Mouse (Mus musculus): ENCODE results near the gene Mettl8. TPM values are rescaled to one million over a fixed set of nuclear protein-coding genes. Genes with fewer than 3 reads are reported as not detected.

The Mettl8 gene
- total RNA-seq, 1 experiment from 2014 or later = 14.1 TPM

DNA sequence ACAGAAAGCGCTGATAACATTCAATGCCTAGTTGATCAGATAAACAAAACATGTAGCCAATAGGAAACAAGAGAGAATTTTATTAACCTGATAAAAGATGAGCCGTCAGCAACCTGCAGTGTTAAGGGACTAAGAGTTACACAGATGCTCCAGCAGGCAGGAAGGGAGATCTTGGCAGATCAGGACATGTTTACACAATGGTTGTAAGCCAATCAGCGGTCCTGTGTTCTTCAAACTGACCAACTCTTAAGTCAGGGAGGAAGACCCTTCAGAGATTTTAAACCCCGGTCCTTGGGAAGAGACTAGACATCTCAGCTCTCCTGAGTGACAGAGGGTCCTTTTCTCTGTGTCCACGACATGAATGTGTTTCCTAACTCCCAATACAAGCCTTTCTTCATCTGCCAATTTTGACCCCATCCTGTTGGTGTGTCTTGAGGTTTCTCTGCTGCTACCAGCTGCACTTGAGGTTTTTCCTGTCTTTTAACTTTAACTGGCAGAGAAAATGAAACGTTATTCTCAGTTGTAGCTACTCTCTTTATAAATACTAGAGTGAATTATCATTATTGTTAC is 8.5 kb downstream of the Mettl8 start:
- peak; percentile 7 to 32; a peak in 1 of 4 replicates for ATAC-seq (replicated peaks in 1 of 2; ENCODE audit: insufficient read depth in 1 of 2, low FRiP score in 2 of 2, low TSS enrichment in 1 of 2, low read depth in 1 of 2, poor library complexity in 2 of 2, severe bottlenecking in 2 of 2)

DNA sequence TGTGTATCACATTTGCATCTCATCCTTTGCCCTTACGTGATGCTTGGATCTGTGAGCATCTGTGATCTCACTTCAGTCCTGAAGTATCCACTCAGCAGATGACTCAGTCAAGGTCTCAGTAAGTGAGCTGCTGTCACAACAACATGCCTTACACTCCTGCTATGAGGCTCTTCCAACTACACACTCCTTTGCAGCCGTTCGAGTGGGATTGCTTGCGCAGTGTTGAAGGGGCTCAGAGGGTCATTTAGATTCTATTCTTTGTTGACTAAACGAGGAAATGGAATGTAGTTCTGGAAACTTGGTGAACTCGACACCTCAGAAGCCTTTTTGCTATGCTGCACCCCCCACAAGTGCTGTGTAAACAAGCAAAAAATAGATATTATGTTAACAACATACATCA is 9.2 kb downstream of the Mettl8 start:
- no peak for ATAC-seq (replicated peaks in 1 of 2; ENCODE audit: insufficient read depth in 1 of 2, low FRiP score in 2 of 2, low TSS enrichment in 1 of 2, low read depth in 1 of 2, poor library complexity in 2 of 2, severe bottlenecking in 2 of 2)

DNA sequence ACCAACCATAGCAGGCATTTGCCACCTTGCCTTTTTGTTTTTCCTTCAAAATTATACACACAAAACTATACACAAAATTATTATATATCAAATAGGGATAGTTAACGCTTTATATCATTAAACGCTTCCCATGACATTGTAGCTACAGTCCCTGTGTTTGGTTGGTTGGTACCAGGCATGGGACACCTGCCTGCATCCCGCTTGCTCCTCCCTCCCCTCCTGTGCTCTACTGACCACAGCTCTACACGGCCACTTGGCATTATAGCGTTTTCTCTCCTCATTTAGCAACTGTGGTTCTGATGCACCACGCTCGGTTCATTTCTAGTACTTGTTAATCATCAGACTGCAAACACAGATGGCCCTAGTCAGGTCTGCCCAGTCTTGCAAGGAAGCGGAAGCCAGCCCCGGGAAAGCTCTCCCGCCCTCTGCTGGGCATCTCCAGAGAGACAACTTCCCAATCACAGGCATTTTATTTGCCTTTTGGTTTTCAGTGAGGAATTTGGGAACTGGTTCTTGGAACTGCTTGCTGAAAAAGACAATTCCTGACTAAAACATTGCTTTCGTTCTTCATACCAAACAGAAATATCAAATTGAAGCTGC is 15.8 kb downstream of the Mettl8 start:
- ATAC-seq (replicated peaks in 1 of 2; ENCODE audit: insufficient read depth in 1 of 2, low FRiP score in 2 of 2, low TSS enrichment in 1 of 2, low read depth in 1 of 2, poor library complexity in 2 of 2, severe bottlenecking in 2 of 2) = peak; percentile 64 to 73

DNA sequence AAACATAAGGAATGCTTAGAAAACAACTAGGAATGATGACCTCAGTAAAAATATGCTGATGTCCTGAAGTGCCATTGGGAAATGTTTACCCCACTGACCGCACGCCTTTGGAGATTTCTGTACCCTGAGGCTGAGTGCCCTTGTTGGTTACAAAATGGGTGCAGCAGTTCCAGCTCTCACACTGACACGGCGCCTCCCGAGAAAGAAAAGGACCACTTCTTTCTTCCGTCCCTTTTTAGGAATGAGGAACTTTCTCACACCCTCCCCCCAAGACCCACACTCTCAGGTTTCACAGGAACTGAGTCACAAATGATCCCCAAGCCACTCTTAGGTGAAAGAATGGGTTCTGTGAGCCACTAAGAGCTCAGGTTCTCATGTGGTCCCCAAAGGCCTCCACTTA is 17.9 kb downstream of the Mettl8 start:
- peak in 1 of 2 experiments; percentile 39; a peak in 1 of 4 replicates for ATAC-seq (replicated peaks in 1 of 2; ENCODE audit: insufficient read depth in 1 of 2, low FRiP score in 2 of 2, low TSS enrichment in 1 of 2, low read depth in 1 of 2, poor library complexity in 2 of 2, severe bottlenecking in 2 of 2)

DNA sequence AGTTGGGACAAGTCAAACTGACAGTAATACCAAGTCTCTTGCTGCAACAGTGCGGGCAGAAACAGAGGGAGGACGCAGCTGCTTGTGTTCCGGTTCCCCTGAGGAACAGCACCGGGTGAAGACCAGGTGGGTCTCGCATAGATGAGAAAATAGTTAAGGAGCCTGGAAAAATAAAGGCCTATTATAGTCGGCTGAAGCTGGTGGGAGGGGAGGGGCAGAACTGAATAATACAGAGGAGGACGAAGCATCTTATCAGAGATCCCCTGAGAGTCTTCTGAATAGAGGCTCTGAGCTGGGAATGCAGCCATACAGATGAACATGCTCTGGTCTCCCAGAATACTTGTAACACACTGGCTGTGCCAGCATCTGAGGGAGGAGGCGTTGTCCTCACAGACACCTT is 21.4 kb downstream of the Mettl8 start:
- no peak for ATAC-seq (replicated peaks in 1 of 2; ENCODE audit: insufficient read depth in 1 of 2, low FRiP score in 2 of 2, low TSS enrichment in 1 of 2, low read depth in 1 of 2, poor library complexity in 2 of 2, severe bottlenecking in 2 of 2)

DNA sequence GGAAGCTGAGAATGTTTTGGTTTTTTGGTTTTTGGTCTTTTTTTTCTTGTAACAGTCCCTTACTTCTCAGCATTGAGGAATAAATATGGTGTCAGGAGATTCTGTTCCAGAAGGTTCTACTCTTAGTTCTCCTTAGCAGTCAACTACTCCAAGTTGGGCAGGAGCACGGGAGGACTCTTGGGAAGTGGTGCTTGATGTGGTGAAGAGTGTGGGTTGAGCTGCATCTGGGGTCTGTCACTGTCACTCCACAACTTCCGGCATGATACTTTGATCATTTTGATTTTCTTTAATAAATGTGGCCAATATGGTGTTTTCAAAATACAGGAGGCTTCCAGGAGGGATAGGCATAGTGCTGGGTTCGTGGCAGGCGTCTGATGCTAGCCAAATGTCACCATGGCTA is 22.4 kb downstream of the Mettl8 start:
- ATAC-seq (replicated peaks in 1 of 2; ENCODE audit: insufficient read depth in 1 of 2, low FRiP score in 2 of 2, low TSS enrichment in 1 of 2, low read depth in 1 of 2, poor library complexity in 2 of 2, severe bottlenecking in 2 of 2) = no peak

DNA sequence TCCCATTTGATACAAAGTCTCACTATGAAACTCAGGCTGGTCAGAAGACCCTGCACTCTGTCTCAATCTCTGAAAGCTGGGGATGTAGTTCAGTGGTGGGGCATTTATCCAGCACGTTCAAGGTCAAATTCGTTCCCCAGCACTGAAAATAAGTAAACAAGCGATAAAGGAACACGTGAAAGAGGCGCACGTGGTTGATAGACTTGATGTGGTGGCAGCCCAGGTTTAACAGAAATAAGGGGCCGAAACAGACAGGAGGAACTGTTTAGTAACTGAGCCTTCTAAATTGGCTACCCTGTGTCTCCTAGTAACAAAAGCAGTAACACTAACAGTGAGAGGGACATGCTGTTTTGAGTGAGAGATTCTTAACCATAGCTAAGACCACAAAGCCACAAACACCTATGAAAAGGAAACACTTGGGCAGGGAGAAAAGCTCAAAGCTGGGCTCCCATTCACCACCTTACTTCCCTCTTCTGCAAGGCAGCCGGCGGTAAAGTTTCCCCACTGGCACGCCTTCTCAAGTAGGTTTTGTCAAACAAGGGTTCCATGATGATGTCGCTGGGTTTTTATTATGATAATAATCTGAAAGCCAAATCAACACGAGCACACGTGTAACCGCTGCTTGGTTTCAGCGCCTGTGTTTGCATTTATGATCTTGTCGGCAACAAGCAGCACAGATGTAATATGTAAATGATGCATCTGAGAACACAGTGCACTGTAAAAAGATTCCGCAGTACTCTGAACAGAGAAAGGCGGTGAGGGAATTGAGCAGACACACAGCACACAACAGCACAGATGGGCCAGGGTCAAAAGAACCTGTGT is 23.2 kb downstream of the Mettl8 start:
- peak; percentile 90 to 95 for ATAC-seq (replicated peaks in 1 of 2; ENCODE audit: insufficient read depth in 1 of 2, low FRiP score in 2 of 2, low TSS enrichment in 1 of 2, low read depth in 1 of 2, poor library complexity in 2 of 2, severe bottlenecking in 2 of 2)

DNA sequence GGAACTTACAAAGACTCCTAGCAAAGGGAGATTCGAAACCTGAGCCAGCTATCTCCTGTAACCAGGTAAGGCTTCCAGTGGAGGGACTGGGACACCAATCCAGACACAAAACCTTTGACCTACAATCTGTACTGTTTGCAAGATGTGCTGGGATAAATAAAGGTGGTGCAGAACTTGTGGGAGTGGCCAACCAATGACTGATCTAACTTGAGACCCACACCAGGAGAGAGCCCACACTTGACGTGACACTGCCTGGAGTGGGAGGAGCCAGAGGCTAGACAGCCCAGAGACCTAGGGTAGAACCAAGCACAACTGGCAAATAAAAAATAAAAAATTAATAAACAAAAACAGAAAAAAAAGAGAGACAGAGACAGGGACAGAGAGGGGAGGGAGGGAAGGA is 24.7 kb downstream of the Mettl8 start:
- no peak for ATAC-seq (replicated peaks in 1 of 2; ENCODE audit: insufficient read depth in 1 of 2, low FRiP score in 2 of 2, low TSS enrichment in 1 of 2, low read depth in 1 of 2, poor library complexity in 2 of 2, severe bottlenecking in 2 of 2)

DNA sequence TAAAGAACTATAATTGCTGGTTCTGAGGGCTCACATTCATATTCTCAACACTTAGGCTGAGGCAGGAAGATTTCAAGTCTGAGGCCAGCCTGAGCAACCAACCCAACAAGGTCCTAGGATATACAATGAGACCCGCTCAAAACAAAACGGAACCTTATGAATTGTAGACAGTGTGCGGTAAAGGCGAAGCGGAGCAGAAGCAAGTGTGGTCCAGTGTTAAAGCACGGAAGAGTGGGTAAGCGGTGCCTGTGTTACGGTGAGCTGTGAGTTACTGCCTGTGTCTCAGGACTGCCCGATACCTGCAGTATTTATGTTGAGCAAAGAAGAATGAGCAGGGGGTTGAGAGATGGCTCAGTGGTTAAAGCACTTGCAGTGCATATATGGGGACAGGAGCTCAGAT is 27.8 kb downstream of the Mettl8 start:
- ATAC-seq (replicated peaks in 1 of 2; ENCODE audit: insufficient read depth in 1 of 2, low FRiP score in 2 of 2, low TSS enrichment in 1 of 2, low read depth in 1 of 2, poor library complexity in 2 of 2, severe bottlenecking in 2 of 2) = no peak

DNA sequence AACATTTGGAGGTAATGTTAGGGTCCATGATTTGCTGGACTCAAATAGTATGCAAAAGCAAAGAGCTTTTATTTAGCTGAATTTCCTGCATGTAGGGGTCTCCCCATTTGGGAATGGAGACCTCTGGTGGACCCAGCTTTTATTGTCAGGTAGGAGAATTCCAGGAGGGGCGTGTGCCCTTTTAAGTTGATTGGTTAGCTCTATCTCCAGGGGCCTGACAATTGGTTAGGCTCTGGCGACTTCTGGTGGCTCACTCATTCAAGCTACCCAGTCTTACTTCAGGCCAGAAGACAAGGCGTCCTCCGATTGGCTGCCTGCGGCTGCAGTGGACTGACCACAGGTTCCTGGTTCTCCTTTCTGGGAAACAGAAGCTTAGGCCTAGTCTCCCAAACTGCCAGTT is 28.6 kb downstream of the Mettl8 start:
- ATAC-seq (replicated peaks in 1 of 2; ENCODE audit: insufficient read depth in 1 of 2, low FRiP score in 2 of 2, low TSS enrichment in 1 of 2, low read depth in 1 of 2, poor library complexity in 2 of 2, severe bottlenecking in 2 of 2) = 0 out of 4 replicates have a peak, but pooled peaks of 1 of the 2 experiments have one; percentile 13

DNA sequence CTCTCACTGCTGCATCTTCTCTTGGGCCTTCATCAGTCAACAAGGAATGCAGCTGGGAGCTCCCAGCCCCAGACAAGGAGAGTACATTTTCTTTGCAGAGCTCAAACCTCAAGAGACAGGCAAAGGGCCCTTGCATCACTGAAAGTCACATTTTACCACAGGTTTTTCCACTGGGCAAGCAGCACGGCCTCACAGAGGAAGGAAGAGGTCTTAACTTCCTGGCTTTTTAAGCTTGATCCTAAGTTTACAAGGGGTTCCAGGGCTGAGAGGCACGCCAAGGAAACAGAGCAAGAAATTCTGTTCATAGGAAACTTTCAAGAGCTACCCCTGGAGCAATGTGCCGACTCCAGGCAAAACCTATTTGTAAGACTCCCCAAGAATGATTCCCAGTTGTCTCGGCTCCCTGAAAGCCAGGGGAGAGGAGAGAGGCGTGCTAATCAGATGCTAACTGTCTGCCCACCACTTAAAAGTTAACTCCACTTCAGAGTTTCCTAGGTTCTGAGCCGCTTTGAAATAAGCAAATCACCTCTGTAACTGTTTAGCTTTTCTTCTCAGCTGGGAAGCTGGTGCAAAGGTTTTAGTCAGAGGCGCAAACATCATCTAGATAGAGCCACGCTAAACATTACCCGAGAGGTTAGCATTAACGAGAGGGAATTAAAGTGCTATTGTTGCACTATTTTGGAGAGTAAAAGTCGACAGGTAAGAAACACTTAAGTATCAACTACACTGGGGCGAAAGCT is 29.6 kb downstream of the Mettl8 start:
- 0 out of 4 replicates have a peak, but pooled peaks of 1 of the 2 experiments have one; percentile 21 for ATAC-seq (replicated peaks in 1 of 2; ENCODE audit: insufficient read depth in 1 of 2, low FRiP score in 2 of 2, low TSS enrichment in 1 of 2, low read depth in 1 of 2, poor library complexity in 2 of 2, severe bottlenecking in 2 of 2)

DNA sequence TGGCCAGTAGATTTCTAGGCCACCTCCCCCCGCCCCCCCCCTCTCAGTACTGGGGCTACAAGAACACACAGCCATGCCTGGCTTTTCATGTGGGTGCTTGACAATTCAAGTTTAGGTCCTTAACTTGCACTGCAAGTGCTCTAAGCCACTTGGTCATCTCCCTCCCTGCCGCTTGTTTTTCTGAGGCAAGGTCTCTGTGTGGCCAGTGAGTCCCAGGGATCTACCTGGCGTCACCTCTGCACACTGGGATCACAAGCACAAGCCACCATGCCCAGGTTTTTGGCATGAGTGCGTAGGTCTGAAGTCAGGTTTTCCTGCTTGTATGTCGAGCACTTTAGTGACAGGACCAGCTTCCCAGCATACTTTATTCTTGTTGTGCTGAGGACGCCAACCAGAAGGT is 31.4 kb downstream of the Mettl8 start:
- no peak for ATAC-seq (replicated peaks in 1 of 2; ENCODE audit: insufficient read depth in 1 of 2, low FRiP score in 2 of 2, low TSS enrichment in 1 of 2, low read depth in 1 of 2, poor library complexity in 2 of 2, severe bottlenecking in 2 of 2)

DNA sequence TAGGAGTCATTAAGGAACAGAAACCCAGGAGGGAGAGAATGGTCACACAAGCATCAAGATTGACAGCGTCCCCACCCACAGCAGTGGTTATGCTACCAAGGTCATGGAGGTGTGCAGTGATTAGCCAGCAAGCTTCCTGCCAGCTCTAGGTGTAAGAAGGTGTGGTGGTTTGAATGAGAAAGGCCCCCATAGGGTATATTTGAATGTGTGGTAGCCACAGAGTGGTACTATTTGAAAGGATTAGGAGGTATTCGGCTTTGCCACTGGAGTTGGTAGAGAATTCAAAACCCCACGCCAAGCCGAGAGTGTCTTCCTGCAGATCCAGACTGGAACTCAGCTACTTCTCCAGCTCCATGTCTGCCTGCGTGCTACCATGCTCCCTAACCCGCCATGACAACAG is 32.4 kb downstream of the Mettl8 start:
- ATAC-seq (replicated peaks in 1 of 2; ENCODE audit: insufficient read depth in 1 of 2, low FRiP score in 2 of 2, low TSS enrichment in 1 of 2, low read depth in 1 of 2, poor library complexity in 2 of 2, severe bottlenecking in 2 of 2) = no peak

DNA sequence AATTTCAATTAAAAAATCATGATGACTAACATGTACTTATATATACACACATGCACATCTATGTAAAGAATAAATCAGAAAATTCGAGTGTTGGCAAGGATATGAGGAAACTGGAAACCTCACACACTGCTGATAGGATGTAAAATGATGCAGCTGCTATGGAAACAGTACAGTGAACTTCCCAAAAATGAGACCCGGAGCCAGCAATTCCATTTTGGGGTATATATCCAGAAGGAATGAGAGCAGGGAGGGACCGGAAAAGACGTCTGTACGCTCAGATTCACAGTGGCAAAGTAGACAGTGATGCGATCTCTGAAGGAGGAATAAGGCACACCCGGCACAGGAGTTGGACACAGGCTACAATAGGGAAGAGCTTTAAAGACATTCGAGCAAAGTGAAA is 34.7 kb downstream of the Mettl8 start:
- no peak for ATAC-seq (replicated peaks in 1 of 2; ENCODE audit: insufficient read depth in 1 of 2, low FRiP score in 2 of 2, low TSS enrichment in 1 of 2, low read depth in 1 of 2, poor library complexity in 2 of 2, severe bottlenecking in 2 of 2)

DNA sequence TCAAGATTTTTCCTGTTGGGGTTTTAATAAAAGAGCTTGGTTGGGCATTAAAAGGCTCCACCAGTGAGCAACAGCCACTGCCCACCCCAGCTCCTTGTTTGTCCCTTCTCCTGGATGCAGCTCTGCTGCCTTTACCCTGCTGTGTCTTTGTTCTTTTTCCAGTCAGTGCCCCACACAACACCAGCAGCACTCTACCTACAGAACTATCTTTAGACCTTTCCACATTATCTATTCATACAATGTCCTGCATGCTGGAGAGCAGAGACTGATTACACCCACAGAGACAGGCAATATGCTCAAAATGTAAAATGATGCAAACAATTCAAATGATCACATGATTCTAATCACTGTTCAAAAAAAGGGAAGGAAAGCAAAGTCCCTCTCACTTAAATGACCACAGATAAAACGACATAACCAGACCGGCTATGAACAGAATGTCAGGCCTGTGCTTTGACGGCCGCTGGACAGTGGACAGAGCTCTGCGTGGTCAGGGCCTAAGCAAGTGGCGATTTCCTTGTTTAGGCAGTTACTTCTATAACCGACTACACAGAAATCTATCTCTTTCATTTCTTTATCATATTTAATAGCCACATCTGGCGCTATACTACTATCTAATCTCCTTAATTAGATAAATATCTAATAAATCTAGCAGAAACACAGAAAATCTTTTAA is 35.5 kb downstream of the Mettl8 start:
- no peak for ATAC-seq (replicated peaks in 1 of 2; ENCODE audit: insufficient read depth in 1 of 2, low FRiP score in 2 of 2, low TSS enrichment in 1 of 2, low read depth in 1 of 2, poor library complexity in 2 of 2, severe bottlenecking in 2 of 2)

DNA sequence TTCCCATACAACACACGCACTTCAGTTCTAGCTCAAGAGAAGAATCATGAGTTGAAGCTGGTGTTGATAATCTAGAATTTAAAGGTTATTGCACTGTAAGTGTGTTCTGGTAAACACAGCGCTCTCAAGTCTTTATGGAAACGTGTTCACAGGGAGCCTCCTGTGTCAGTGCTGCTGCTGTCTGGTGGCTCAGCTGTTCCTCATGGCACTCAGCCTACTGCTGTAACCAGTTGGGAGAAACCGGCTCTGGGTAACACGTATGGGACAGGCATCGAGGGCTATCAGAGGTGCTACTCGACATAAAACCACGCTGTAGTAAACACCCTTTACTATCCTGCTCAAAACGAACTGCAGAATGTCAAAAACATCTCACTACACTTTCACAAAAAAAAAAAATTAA is 36.1 kb downstream of the Mettl8 start:
- ATAC-seq (replicated peaks in 1 of 2; ENCODE audit: insufficient read depth in 1 of 2, low FRiP score in 2 of 2, low TSS enrichment in 1 of 2, low read depth in 1 of 2, poor library complexity in 2 of 2, severe bottlenecking in 2 of 2) = no peak

DNA sequence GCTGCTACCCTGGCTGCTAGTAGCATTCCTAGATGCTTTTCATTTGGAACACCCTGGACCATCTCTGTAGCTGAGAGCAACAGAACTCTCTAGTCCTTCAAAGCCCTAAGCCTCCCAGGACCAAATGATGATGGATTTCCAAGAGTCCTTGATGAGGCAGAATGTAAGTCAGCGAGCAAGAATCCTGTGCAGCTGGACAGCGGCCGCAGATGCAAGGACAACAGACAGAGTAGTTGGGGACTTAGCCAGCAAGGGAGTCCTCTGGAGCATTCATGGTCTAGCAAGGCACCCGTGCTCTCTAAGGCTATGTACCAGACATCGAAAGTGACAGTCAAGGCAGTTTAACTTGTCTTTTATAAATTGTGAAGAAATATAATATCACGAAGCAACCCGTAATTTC is 41.9 kb downstream of the Mettl8 start:
- ATAC-seq (replicated peaks in 1 of 2; ENCODE audit: insufficient read depth in 1 of 2, low FRiP score in 2 of 2, low TSS enrichment in 1 of 2, low read depth in 1 of 2, poor library complexity in 2 of 2, severe bottlenecking in 2 of 2) = no peak

Data from hematopoietic stem cell, adult 5-6 weeks (primary cell).